Mouse (Mus musculus) heart, adult 2 months (tissue): ENCODE results near the gene Ppp2r5c.

Source experiments
- CTCF ChIP-seq: fragments of 200-600 bp; IDR thresholded peaks from 2 replicates; pipeline ENCODE4 v1.8.1; 2022; ENCODE audit warnings: antibody characterized with exemption, mild to moderate bottlenecking, moderate library complexity
- EP300 ChIP-seq: fragments of 200-500 bp; IDR thresholded peaks from 2 replicates; pipeline ENCODE4 v1.6.1; 2011; ENCODE audit warnings: low read depth, low read length, control low read depth; ENCODE audit not compliant: insufficient read depth
- POLR2A ChIP-seq: fragments of 200-500 bp; IDR thresholded peaks from 2 replicates; pipeline ENCODE4 v1.6.1; 2011; ENCODE audit warnings: mild to moderate bottlenecking, low read depth, low read length, control low read depth; ENCODE audit not compliant: insufficient read depth

GRCm38 (mm10) chr12:110442238-110442637, 4.7 kb upstream of the Ppp2r5c start:
- TF ChIP-seq CTCF (no peak), POLR2A (no peak), EP300 (no peak)
